Mouse (Mus musculus) testis, adult 2 months (tissue): Measurements from ENCODE around the gene Hsf5.

Source experiments
- CTCF ChIP-seq: fragments of 200-500 bp; IDR thresholded peaks from 2 replicates; pipeline ENCODE4 v1.5.1; 2012; ENCODE audit warnings: low read depth, mild to moderate bottlenecking, inconsistent platforms, low read length, moderate library complexity; ENCODE audit not compliant: control insufficient read depth, insufficient read depth, insufficient replicate concordance
- POLR2A ChIP-seq: fragments of 200-500 bp; IDR thresholded peaks from 2 replicates; pipeline ENCODE4 v1.6.1; 2012; ENCODE audit warnings: low read depth, mild to moderate bottlenecking, inconsistent platforms, low read length, moderate library complexity; ENCODE audit not compliant: control insufficient read depth

DNA sequence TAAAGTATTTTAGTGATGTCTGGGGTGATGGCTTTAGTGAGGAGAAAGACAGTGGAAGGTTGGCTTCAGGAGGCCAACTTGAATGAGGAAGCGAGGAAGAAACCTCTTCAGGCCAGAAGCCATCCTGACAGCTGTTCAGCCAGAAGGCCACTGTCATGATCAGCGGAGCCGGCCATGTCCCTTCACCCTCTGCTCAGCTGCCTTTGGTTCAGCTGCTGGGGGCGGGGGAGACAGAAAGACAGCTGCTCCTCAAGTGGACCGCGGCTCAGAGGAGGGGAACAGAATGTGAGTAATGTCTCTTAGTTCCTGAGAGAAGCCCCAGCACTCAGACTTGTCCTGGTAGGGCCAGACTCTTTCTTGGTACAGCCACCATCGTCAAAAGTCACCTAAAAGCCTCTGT, 43.2 kb upstream of the Hsf5 start:
- TF ChIP-seq CTCF (no peak), POLR2A (no peak)
